Mouse (Mus musculus) G1E (cell line): ENCODE data around the gene Gm20425.

Experiments used
- CTCF ChIP-seq: IDR thresholded peaks from 2 replicates; pipeline ENCODE4 v1.5.1; 2012; ENCODE audit warnings: low read depth, low read length, inconsistent platforms, mixed read lengths
- GATA1 ChIP-seq: IDR thresholded peaks from 2 replicates; pipeline ENCODE4 v1.6.1; 2012; ENCODE audit warnings: borderline replicate concordance, low read length, inconsistent platforms, mixed read lengths
- GATA2 ChIP-seq: IDR thresholded peaks from 2 replicates; pipeline ENCODE4 v1.6.1; 2012; ENCODE audit warnings: low read depth, low read length, inconsistent platforms, borderline replicate concordance
- POLR2AphosphoS5 ChIP-seq: IDR thresholded peaks from 2 replicates; pipeline ENCODE4 v1.6.1; 2012; ENCODE audit warnings: low read depth, low read length, inconsistent platforms; ENCODE audit not compliant: insufficient replicate concordance
- TAL1 ChIP-seq: conservative IDR thresholded peaks from 2 replicates; pipeline ENCODE4 v1.6.1; 2012; ENCODE audit warnings: low read depth, low read length, inconsistent platforms, mixed read lengths

- TF ChIP-seq CTCF (no peak), GATA1 (no peak), TAL1 (no peak), GATA2 (no peak), POLR2AphosphoS5 (no peak)
These were observed 11.1 kb upstream of the Gm20425 start for GRCm38 (mm10) chr9:103241206-103241605.
